Mouse (Mus musculus) kidney, postnatal 14 days (tissue): Measurements from ENCODE around the gene Zic4.

Experiments used
- DNase-seq: peaks from one replicate; pipeline ENCODE4 v3.0.0; 2022; ENCODE audit warnings: mixed read lengths

Gene Zic4

GRCm38 (mm10) chr9:91381284-91382110 is 19.3 kb downstream of the Zic4 start:
- peak; percentile 18 for DNase-seq

GRCm38 (mm10) chr9:91382111-91382379 is 19.8 kb downstream of the Zic4 start:
- DNase-seq = no peak

- no peak for DNase-seq
Observed at GRCm38 (mm10) chr9:91382471-91383255, 20.4 kb downstream of the Zic4 start.

GRCm38 (mm10) chr9:91383441-91384135 is 21.4 kb downstream of the Zic4 start:
- DNase-seq = no peak

- DNase-seq = no peak
Observed at GRCm38 (mm10) chr9:91384136-91384500, 21.9 kb downstream of the Zic4 start.

GRCm38 (mm10) chr9:91384693-91385560 is 22.7 kb downstream of the Zic4 start:
- no peak for DNase-seq

GRCm38 (mm10) chr9:91385561-91386430 is 23.6 kb downstream of the Zic4 start:
- DNase-seq = no peak

- no peak for DNase-seq
Observed at GRCm38 (mm10) chr9:91386502-91386890, 24.3 kb downstream of the Zic4 start.

GRCm38 (mm10) chr9:91386891-91387739 is 24.9 kb downstream of the Zic4 start:
- DNase-seq = no peak

GRCm38 (mm10) chr9:91387740-91388080 is 25.5 kb downstream of the Zic4 start:
- no peak for DNase-seq

- no peak for DNase-seq
Observed at GRCm38 (mm10) chr9:91388173-91388572, 26.0 kb downstream of the Zic4 start.

- DNase-seq = no peak
Observed at GRCm38 (mm10) chr9:91393376-91394068, 31.3 kb downstream of the Zic4 start.

- no peak for DNase-seq
Observed at GRCm38 (mm10) chr9:91394211-91394646, 32.0 kb downstream of the Zic4 start.

- DNase-seq = no peak
Observed at GRCm38 (mm10) chr9:91395066-91395772, 33.0 kb downstream of the Zic4 start.

GRCm38 (mm10) chr9:91399976-91400375 is 37.8 kb downstream of the Zic4 start:
- no peak for DNase-seq

- DNase-seq = no peak
Observed at GRCm38 (mm10) chr9:91400482-91401093, 38.4 kb downstream of the Zic4 start.

- DNase-seq = no peak
Observed at GRCm38 (mm10) chr9:91401471-91401870, 39.3 kb downstream of the Zic4 start.

GRCm38 (mm10) chr9:91404229-91404628 is 42.0 kb downstream of the Zic4 start:
- no peak for DNase-seq
